Mouse (Mus musculus) left cerebral cortex, adult 2 months (tissue): ENCODE measurements at regions not wholly inside any gene's neighbourhood (a gene's known extent, or its start where the extent isn't known, plus 50 kb on each side); places are given as distances from the start of the nearest gene placed in this dataset.
A peak's percentile ranks its signal among the peaks of the same experiment; 100 is the strongest.

Experiments
- DNase-seq, 2 experiments: peaks; one replicate each; pipeline ENCODE4 v3.0.0; 2021 to 2022; ENCODE audit warnings: low spot score in 2 of 2, mixed read lengths in 1 of 2; ENCODE audit errors: extremely low spot score in 1 of 2
- H3K27ac ChIP-seq: fragments of 200-600 bp; 2 replicates; pipeline ENCODE4 v1.8.1; 2022
- H3K4me3 ChIP-seq: fragments of 200-600 bp; 2 replicates; pipeline ENCODE4 v1.8.1; 2022
- CTCF ChIP-seq: fragments of 200-600 bp; IDR thresholded peaks from 2 replicates; pipeline ENCODE4 v1.8.1; 2022; ENCODE audit warnings: antibody characterized with exemption, mild to moderate bottlenecking, moderate library complexity
- intact Hi-C: fragments of 180-260 bp; cut with DNase I; formaldehyde crosslinking; loops from one replicate; pipeline ENCODE4 v1.15.1; 2025

GRCm38 (mm10) chrX:98375437-98375836 lies 226.9 kb downstream of the Ar start:
- TF ChIP-seq CTCF = no peak
- no peak overlapping the region for H3K4me3 ChIP-seq
- intact Hi-C loops = no loop called here
- DNase-seq = no peak
- no peak overlapping the region for H3K27ac ChIP-seq

- Histone ChIP-seq H3K27ac (no peak overlapping the region), H3K4me3 (no peak overlapping the region)
- intact Hi-C loops = loop anchor here (10.0 kb wide), 1 partner anchor 226 kb away; no protein-coding TSS in a partner anchor
- no peak for DNase-seq
- TF ChIP-seq CTCF = peak; percentile 23
These were observed 231.8 kb downstream of the Ar start for GRCm38 (mm10) chrX:98380247-98380905.

- no peak for TF ChIP-seq CTCF
- H3K4me3 ChIP-seq = no peak overlapping the region
- DNase-seq = no peak
- H3K27ac ChIP-seq = no peak overlapping the region
- intact Hi-C loops = loop anchor here (10.0 kb wide), 1 partner anchor 229 kb away; no protein-coding TSS in a partner anchor
These were observed 235.4 kb downstream of the Ar start for GRCm38 (mm10) chrX:98384017-98384416.

- Histone ChIP-seq H3K27ac (peak overlapping the region; percentile 16; the same call in 1 of the 2 replicates), H3K4me3 (no peak overlapping the region)
- TF ChIP-seq CTCF = no peak
- DNase-seq = no peak
- intact Hi-C loops = no loop called here
These were observed 243.8 kb downstream of the Ar start for GRCm38 (mm10) chrX:98392376-98392775.

- intact Hi-C loops = no loop called here
- TF ChIP-seq CTCF = no peak
- DNase-seq = no peak
- Histone ChIP-seq H3K4me3 (no peak overlapping the region), H3K27ac (no peak overlapping the region)
These were observed 260.5 kb downstream of the Ar start for GRCm38 (mm10) chrX:98409090-98409489.

- TF ChIP-seq CTCF = no peak
- Histone ChIP-seq H3K4me3 (no peak overlapping the region), H3K27ac (no peak overlapping the region)
- DNase-seq = no peak
- intact Hi-C loops = no loop called here
These were observed 270.9 kb downstream of the Ar start for GRCm38 (mm10) chrX:98419437-98419836.

GRCm38 (mm10) chrX:98452026-98452425 lies 303.5 kb downstream of the Ar start:
- TF ChIP-seq CTCF = no peak
- intact Hi-C loops = no loop called here
- Histone ChIP-seq H3K27ac (no peak overlapping the region), H3K4me3 (no peak overlapping the region)
- no peak for DNase-seq

- DNase-seq = no peak
- intact Hi-C loops = no loop called here
- Histone ChIP-seq H3K4me3 (no peak overlapping the region), H3K27ac (no peak overlapping the region)
- no peak for TF ChIP-seq CTCF
These were observed 328.1 kb downstream of the Ar start for GRCm38 (mm10) chrX:98476473-98477254.
